Mouse (Mus musculus): ENCODE measurements around the gene Sh3bp5l.
"Not testable (repeated sequence)": the region's sequence is repeated elsewhere in the genome, so short reads cannot be mapped to it uniquely, and the experiment has no call there.

Sh3bp5l gene

DNA sequence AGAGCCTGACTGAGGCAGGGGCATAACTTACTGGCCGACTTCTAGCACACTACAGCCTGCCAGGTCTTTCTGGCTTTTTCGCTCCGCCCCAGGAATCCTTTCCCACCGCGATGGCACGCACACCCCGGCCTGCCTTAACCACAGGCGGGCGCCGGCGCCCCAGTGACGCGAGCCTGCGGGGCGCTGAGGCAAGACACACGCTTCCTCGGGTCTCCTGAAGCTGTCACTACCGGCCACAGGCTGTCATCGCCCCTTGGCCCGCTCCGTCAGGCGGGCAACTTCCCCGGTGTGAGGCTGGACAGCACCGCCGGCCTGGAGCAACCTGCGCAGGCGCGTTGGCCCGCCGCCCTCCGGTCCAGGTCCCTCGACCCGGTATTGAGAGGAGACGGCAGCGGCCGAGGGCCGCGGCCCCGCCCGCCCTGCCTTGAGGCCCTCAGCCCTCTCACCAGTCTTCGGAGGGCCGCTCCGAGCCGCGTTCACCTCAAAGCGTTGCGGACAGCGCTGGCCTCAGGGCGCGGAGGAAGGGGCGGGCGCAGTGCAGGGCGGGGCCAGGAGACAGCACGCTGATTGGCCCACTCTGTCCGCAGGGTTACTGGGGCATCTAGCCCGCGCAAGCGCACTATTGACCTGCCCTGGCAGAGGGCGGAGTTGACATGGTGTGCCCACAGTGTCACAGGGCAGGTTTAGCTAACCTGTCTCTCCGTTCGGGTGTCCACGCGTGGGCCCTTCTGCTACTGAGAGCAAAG lies 7.5 kb upstream of the Sh3bp5l start:
- DNase-seq (ENCODE audit: low spot score), result peak; percentile 97

DNA sequence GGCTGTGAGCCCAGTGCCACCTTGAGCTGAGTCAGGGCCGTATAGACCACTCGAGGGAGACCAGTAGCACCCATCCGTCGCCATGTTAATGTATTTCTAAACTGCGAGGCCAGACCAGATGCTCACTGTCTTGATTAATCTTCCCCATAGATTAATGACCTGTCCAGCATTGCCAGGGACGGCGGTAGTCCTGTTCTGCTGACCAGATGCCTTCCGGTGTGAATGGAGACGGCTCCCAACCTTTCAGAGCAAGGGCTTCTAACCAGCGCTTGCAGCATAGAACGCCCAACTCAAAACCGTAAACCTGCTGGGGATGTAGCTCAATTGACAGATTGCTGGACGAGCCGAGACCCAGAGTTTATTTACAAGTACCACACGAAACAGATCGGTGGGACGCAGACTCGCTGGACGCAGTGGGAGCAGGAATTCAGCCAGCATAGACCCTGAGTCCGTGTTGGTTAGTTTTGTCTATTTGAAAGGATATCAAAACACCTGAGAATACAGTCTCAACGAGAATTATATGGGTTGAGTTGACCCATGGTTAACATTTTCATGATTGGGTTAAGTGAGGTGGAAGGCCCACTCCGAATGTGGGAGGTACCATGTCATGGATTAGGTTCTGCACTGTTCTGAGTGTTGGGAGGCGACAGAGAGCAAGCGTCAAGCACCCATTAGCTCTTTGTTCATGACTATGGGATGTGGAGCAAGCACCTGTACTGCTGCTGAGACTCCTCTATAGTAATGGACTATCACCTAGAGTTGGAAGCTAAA lies 6.8 kb upstream of the Sh3bp5l start:
- no peak for DNase-seq (ENCODE audit: low spot score)

GRCm38 (mm10) chr11:58324614-58325229 lies 5.8 kb upstream of the Sh3bp5l start:
- no peak for DNase-seq (ENCODE audit: low spot score)

- no peak for DNase-seq (ENCODE audit: low spot score)
These were observed 3.7 kb upstream of the Sh3bp5l start for GRCm38 (mm10) chr11:58326781-58327180.

DNA sequence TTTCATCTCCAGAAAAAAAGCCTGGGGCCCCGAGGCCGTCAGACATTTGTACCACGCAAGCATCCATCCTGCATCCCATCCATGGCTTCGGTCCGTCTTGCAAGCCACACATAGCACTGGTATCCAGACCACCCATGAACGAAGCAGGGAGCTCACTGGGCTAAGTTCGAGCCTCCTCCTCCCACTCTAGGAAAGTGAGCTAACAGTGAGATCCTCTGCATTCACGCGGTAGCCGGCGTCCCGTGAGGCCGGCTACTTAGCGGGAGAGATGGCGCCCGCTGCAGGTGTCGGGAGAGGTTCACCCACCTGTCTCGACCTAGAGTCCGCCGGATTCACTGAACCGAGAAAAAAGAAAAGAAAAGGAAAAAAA lies 633 bp upstream of the Sh3bp5l start:
- no peak for DNase-seq (ENCODE audit: low spot score)

GRCm38 (mm10) chr11:58331149-58331495 lies 598 bp downstream of the Sh3bp5l start:
- DNase-seq (ENCODE audit: low spot score), result no peak

DNA sequence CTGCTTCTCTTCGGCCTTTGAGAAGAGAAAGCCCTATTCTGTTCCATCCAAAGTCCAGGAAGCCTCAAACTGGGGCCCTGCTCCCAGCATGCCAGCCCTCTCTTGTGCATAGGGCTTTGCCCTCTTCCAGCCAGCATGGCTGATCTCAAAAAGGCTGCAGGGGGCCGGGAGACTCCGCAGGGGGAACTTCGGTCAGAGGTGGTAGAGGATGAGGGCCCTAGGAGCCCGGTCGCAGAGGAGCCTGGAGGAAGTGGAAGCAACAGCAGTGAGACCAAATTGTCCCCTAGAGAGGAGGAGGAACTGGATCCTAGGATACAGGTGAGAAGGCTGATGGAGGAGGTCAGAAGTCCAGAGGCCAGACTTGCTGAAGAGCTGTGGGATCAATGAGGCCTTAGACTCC lies 1.0 kb downstream of the Sh3bp5l start:
- DNase-seq (ENCODE audit: low spot score), result no peak

GRCm38 (mm10) chr11:58334746-58335145 lies 4.2 kb downstream of the Sh3bp5l start:
- DNase-seq (ENCODE audit: low spot score), result peak; percentile 68

- DNase-seq (ENCODE audit: low spot score), result no peak
These were observed 16.2 kb downstream of the Sh3bp5l start for GRCm38 (mm10) chr11:58346745-58347144.

DNA sequence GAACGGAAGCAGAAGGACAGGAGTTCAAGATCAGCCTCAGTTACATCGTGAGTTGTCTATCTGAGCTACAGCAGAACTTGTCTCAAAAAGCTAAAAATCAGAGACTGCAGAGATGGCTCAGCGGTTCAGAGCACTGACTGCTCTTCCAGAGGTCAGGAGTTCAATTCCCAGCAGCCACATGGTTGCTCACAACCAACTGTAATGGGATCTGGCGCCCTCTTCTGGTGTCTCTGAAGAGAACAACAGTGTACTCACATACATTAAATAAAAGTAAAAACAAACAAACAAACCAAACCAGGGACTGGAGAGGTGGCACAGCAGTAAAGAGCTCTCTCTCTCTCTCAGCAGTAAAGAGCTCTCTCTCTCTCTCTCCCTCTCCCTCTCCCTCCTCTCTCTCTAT lies 20.1 kb downstream of the Sh3bp5l start:
- DNase-seq (ENCODE audit: low spot score), result no peak

GRCm38 (mm10) chr11:58351179-58351578 lies 20.7 kb downstream of the Sh3bp5l start:
- no peak for DNase-seq (ENCODE audit: low spot score)

DNA sequence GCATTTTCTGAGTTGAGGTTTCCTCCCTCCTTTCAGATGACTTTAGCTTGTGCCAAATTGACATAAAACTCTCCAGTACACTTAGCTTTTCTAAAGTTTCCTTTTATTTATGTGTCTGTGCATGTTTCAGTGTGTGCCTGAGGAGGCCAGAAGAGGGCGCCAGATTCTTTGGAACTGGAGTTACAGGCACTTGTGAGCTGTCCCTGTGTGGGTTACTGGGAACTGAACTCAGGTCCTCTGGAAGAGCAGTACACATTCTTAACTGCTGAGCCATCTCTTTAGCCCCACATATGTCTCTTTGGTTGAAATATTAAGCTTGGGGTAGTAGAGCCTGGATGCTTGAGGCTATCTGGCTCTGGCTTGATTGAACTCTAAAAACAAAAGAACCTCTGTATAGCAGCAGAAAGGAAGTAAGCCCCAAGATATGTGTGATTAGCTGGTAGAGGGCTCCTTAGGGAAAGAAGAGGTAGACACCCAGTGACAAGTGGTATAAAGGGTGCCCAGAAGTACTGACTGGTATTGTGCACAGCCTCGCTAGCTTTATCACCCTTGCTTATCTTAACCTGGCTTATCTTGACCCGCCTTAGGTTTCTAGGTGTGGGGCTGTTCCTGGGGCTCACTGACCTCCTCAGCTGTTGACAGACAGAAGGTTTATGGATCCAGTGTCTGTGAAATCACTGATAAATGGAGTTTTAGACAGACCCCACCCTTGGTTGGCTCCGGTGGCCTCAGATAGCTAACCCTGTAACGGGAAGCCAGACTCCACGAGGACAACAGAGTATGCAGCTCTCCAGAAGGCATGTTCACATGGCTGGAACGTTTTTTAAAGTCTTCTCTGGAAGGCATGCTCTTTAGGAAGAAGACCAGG lies 22.4 kb downstream of the Sh3bp5l start:
- DNase-seq (ENCODE audit: low spot score), result no peak

DNA sequence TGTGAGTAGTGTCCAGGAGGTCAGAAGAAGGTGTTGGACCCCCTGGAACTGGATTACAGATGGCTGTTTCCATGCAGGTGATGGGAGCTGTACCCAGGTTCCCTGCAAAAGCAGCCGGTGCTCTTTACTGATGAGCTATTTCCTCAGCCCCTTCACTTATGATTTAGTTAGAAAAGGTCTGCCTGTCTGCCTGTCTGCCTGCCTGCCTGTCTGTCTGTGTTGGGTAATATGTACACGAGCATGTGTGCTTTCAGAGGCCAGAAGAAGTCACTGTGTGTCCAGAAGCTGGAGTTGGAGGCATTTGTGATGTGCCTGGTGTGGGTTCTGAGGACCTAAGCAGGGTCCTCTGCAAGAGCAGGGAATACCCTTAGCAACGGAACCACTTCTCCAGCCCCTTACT lies 23.2 kb downstream of the Sh3bp5l start:
- DNase-seq (ENCODE audit: low spot score), result no peak

- DNase-seq (ENCODE audit: low spot score), result no peak
These were observed 24.0 kb downstream of the Sh3bp5l start for GRCm38 (mm10) chr11:58354476-58354875.

GRCm38 (mm10) chr11:58354927-58355326 lies 24.4 kb downstream of the Sh3bp5l start:
- no peak for DNase-seq (ENCODE audit: low spot score)

- DNase-seq (ENCODE audit: low spot score), result no peak
These were observed 26.5 kb downstream of the Sh3bp5l start for GRCm38 (mm10) chr11:58357042-58357441.

GRCm38 (mm10) chr11:58357844-58358534 lies 27.5 kb downstream of the Sh3bp5l start:
- DNase-seq (ENCODE audit: low spot score), result no peak

DNA sequence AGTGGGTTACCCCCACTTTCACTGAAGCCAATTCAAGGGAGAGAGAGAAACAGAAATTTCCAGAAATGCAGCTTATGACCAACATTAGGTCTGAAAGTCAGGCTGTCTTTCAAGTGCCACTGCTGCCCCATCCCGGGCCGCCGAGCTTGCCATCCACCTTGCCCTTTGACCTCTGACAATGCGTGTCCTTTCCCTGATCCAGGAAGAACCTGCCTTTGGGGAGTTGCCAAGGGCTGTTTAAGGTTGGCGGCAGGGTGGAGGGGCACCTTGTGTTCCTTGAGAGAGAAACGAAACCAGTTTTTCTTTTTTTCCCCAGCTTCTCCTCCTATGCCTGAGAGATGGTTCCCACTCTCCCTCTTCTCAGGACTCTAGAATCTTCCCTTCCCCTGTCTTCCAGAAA lies 32.0 kb downstream of the Sh3bp5l start:
- not testable (repeated sequence) for DNase-seq (ENCODE audit: low spot score)

GRCm38 (mm10) chr11:58364454-58364853 lies 33.9 kb downstream of the Sh3bp5l start:
- DNase-seq (ENCODE audit: low spot score), result no peak

DNA sequence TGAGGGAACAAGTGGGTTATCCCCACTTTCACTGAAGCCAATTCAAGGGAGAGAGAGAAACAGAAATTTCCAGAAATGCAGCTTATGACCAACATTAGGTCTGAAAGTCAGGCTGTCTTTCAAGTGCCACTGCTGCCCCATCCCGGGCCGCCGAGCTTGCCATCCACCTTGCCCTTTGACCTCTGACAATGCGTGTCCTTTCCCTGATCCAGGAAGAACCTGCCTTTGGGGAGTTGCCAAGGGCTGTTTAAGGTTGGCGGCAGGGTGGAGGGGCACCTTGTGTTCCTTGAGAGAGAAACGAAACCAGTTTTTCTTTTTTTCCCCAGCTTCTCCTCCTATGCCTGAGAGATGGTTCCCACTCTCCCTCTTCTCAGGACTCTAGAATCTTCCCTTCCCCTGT lies 35.7 kb downstream of the Sh3bp5l start:
- not testable (repeated sequence) for DNase-seq (ENCODE audit: low spot score)

GRCm38 (mm10) chr11:58377273-58377672 lies 46.7 kb downstream of the Sh3bp5l start:
- no peak for DNase-seq (ENCODE audit: low spot score)

DNA sequence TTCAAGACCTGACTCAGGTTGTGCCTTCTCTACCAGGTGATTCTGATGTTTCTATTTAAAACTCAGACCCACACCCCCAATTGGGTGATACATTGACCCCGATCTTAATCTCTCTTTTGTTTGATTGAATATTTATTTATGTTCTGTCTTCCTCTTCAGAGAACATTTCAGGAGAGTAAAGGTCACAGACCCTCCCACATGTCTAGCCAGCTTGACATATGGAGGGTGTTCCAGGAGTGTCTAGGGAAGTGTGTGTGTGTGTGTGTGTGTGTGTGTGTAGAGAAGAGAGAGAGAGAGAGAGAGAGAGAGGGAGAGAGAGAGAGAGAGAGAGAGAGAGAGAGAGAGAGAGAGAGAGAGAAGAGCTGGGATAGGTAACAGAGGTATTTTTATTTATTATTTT lies 47.2 kb downstream of the Sh3bp5l start:
- DNase-seq (ENCODE audit: low spot score), result no peak
